Mouse (Mus musculus) layer of hippocampus, adult 2 months (tissue): ENCODE data around the gene Meis2. TPM values are rescaled to one million over a fixed set of nuclear protein-coding genes. Genes with fewer than 3 reads are reported as not detected.
A peak's percentile ranks its signal among the peaks of the same experiment; 100 is the strongest.

Source experiments
- DNase-seq, 2 experiments: peaks; one replicate each; pipeline ENCODE4 v3.0.0; 2022; ENCODE audit warnings: low spot score in 2 of 2
- H3K27ac ChIP-seq: fragments of 200-600 bp; 2 replicates; pipeline ENCODE4 v1.8.1; 2022
- H3K4me3 ChIP-seq: fragments of 200-600 bp; 2 replicates; pipeline ENCODE4 v1.8.1; 2022; ENCODE audit warnings: mild to moderate bottlenecking
- CTCF ChIP-seq: fragments of 200-600 bp; conservative IDR thresholded peaks from 2 replicates; pipeline ENCODE4 v1.8.1; 2022; ENCODE audit warnings: antibody characterized with exemption, mild to moderate bottlenecking, moderate library complexity
- total RNA-seq, 2 experiments: library from RNA; stranded (reverse); gene quantifications; 2 replicates each; pipeline ENCODE4 v1.2.3; 2021

The Meis2 gene
- total RNA-seq, 2 experiments from 2014 or later, result 43.2 to 45.9 TPM

DNA sequence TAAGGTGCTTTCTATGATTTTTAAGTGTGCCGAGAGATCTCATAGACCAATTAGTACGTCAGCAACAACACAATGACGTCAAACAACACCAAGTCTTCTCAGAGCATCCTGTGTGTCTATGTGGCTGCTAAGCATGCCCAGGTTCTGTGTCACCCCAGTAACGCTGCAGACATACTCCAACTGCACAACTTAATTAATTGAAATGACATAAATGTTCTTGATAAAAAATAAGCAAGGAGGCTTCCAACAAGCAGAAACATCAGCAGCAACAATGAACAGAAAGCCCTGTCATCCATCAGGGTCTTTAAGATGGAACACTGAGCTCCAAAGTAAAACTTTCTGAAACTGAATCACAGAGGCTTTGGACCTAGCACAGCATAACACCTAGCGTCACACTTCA is 11.7 kb downstream of the Meis2 start:
- no peak overlapping the region for H3K4me3 ChIP-seq
- no peak for TF ChIP-seq CTCF
- no peak overlapping the region for H3K27ac ChIP-seq
- no peak for DNase-seq

DNA sequence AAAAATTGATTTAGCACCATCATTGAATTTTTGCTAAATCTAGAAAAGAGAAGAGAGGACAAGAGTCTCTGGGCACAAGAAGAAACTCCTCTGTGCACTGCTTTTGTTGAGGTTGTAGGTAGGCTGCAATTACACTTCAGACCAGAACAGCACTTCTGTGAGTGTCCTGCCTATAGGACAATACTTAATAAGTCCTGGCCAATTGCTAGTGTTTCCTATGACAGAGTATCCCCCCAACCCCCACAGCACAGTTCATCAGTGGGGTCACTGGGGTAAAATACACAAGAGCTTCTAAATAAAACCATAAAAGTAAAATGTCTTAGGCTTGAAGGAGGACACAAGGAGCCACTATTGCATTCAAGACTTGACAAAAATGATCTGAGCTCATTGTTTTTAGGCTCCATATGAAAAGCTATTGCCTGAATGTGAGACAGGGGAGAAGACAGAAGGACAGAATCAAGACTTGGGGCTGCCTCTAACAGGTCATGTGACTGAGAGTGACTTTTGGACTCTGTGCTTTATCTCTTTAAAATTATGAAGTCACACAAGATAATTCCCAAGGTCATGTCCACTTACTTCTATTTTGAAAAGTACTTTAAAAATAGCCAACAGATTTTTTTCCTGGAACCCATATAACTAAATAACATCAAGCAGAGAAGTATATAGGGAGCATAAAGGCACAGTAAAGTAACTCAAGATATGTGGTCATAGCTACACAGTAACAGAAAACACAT is 12.8 kb downstream of the Meis2 start:
- Histone ChIP-seq H3K27ac (no peak overlapping the region), H3K4me3 (no peak overlapping the region)
- TF ChIP-seq CTCF, result no peak
- no peak for DNase-seq

DNA sequence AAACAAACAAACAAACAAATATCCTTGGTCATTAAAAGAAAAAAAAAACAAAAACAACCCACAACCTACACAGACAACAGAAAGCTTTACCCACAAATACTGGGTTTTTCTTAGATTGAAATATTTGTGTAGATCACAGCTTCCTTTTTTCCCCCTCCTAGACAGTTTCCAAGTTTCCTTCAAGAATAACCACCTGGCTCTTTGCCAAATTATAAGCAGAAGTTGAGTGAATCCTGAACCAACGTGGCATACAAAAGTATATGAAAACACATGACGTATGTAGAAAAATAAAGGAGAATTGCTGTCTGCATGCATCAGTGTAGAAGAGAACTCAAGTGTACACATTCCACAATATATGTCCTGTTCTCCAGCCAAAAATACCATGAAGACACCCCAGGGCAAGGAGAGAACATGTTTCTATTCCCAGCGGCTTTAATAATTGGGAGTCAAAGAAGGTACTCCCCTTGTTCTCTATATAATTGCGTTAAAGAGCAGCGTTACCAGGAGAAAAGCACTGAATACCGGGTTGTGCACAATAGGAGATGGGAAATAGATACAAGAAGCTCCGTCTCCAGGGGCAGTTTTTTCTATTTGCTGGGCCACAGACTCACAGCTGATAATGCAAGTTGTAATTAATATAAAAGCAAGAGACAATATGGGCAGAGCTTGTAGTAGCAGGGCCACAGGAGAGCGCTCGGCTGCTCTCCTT is 13.6 kb downstream of the Meis2 start:
- H3K27ac ChIP-seq, result no peak overlapping the region
- TF ChIP-seq CTCF, result no peak
- DNase-seq, result no peak
- H3K4me3 ChIP-seq, result no peak overlapping the region

DNA sequence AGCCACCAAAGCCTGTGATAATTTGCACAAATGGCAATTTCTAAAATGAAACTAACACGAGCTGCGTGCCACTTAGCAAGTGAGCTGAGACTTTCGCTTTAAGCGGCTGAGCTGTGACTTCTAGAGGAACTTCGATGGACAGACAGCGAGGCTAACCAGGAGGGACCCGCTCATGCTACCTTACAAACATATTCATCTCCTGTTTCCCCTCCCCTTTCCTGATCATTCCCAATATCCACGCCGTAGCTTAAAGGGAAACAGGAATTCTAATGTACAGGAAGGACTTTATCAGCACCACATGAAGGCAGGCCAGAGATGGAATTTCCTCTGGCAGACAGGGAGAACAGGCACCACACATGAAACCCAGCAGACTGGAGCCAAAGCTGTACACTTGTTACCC is 15.9 kb downstream of the Meis2 start:
- H3K27ac ChIP-seq, result no peak overlapping the region
- no peak overlapping the region for H3K4me3 ChIP-seq
- TF ChIP-seq CTCF, result no peak
- DNase-seq, result no peak

DNA sequence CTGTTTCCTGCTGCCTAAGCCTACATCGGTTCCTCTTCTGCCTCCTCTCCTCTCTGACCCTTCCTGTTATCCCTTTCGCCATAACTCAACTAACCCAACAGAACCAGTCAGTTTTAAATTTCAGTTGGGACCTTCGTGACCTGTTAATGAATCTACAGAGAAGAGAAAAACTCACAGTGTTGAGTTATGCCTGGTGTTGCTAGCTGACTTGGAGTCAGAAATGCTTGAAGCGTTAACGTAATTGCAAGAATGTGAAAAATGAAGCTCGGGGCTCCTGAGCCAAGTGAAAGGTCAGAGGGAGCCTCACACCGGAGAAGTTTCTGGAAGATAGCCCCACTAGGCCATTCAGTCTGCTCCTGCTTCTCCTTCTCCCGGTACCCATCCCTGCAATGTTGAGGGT is 18.3 kb downstream of the Meis2 start:
- no peak for DNase-seq
- TF ChIP-seq CTCF, result no peak
- no peak overlapping the region for H3K27ac ChIP-seq
- H3K4me3 ChIP-seq, result no peak overlapping the region

DNA sequence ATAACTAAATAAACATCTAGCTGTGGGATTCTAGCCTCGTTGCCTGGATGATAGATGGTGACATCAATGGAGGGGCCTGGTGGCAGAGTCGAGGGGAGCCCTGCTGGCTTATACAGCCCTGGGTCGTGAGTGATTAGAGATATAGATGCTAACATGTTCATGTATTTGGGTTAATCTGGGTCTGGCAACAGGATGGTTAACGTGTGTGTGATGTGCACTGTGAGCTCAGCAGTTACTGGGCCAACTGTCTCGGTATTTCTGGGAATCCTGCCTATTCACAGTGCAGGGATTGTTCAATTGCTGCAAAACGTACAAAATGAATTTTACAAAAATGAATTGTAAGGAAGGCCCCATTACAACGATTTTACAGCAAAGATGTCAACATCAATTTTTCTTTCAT is 20.6 kb downstream of the Meis2 start:
- no peak for TF ChIP-seq CTCF
- Histone ChIP-seq H3K4me3 (no peak overlapping the region), H3K27ac (peak overlapping the region; percentile 2; the same call in 1 of the 2 replicates)
- DNase-seq, result no peak

DNA sequence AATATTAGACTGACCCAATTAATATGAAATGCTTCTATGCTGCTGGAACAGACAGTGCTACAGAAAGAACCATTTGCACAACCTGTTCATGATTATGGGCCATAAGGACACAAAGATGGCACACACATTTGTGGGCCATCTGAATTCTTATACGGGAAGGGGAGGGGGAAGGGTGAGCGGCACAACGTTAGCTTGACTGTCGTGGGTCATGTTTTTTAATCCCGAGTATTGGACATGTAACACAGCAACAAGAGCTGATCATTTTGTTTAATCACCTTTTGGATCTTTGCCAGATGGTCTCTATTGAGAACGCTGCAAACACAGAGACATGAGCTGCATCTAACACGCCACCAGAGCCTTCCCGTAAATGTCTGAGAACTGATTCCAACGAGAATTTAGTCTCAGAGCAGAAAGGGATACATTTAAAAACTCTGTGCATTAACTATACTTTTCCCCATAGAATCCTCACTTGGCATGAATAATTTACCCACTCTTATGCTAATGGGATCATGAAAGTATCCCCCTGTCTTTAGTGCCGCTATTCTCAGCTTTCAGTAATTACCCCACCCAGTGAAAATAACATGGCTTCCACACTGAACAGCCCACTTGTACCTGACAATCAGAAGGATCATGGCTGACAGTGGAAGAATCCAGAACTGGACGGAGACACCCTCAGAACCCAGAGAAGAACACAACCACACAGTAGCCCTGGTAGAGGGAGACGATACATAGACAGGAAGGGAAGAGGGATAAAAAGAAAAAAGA is 22.5 kb downstream of the Meis2 start:
- no peak for DNase-seq
- no peak for TF ChIP-seq CTCF
- H3K27ac ChIP-seq, result no peak overlapping the region
- H3K4me3 ChIP-seq, result peak overlapping the region; percentile 28; the same call in 1 of the 2 replicates

DNA sequence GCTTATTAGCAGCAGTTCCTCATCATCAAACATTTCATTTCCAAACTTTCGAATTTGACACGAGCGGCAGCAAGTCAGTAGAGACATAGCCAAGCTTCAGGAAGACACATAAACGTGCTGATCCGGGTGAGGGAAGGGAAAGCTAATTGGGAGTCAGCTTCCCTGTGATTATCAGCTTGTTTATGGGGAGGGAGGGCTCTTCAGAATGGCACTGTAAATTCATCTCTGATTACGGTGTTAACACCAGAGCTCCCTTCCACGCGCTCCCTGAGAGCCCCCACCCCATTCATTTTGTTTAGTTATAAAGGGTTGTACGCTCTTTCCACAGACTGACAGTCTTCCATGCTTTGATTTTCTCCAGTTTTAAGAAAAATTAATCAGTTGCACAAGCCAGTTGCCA is 23.2 kb downstream of the Meis2 start:
- Histone ChIP-seq H3K27ac (no peak overlapping the region), H3K4me3 (peak overlapping the region; percentile 28)
- no peak for DNase-seq
- TF ChIP-seq CTCF, result no peak

DNA sequence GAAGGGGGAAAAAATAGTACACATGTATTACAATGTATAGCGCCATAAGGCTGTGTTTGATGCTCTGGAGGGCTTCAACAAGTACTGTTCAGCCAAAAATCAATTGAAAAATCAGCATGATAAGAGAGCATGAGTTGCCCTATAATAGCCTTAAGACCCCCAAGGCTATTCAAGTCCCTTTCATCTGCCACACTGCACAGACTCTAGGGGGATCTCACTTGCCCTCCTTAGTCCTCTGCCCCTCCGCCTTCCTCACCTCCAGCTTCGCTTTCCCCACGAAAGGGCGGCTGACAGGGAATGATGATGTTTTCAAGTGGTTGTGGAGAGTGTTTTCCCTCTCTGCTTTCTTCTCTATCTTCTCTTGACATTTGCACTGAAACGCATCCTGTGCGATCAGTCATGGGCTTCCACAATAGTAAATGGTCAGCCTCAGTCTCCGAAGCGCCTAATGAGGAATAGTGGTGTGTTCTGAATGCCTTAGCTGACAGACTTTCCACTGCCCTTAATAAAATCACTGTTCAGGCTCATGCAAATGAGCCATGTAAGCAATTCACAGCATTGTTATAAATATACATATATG is 23.9 kb downstream of the Meis2 start:
- H3K4me3 ChIP-seq, result peak overlapping the region; percentile 28; the same call in 1 of the 2 replicates
- no peak for DNase-seq
- H3K27ac ChIP-seq, result no peak overlapping the region
- TF ChIP-seq CTCF, result no peak

DNA sequence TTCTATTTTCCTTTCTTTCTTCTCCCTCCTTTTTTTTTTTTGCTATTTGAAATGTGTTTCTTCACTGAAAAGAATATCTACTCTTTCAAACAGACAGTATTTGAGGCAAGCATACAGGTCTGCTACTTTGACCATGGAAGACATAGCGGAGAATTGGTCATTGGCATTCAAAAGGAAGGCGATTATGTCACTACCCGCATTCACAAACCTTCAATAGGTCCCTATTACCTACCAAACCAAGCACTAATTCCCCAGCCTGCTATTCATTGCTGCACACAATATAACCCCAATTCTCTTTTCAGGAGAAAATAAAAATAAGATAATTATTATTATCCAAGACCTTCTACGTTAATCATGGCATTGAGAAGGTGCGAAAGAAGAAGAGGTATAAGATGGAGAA is 30.3 kb downstream of the Meis2 start:
- no peak for DNase-seq
- no peak for TF ChIP-seq CTCF
- H3K27ac ChIP-seq, result no peak overlapping the region
- no peak overlapping the region for H3K4me3 ChIP-seq

DNA sequence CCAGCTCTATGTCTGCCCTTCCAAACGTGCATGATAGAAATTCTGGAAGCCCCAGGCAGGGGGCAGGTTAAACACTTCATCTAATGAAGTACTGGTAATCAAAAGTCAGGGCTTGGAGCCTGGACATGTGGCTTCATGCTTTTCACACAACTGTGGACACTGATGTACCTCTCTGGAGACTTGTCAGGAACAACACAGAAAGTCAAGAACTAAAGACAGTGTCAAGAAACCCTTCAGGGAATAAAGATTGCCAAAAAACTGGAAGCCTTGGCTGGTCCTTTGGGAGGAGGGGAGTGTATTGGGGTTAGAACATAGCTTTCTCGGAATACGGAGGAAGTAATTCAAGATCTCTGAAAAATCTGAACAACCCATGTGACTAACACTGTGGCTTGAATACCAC is 37.5 kb downstream of the Meis2 start:
- no peak for DNase-seq
- no peak for TF ChIP-seq CTCF
- H3K27ac ChIP-seq, result no peak overlapping the region
- H3K4me3 ChIP-seq, result no peak overlapping the region

DNA sequence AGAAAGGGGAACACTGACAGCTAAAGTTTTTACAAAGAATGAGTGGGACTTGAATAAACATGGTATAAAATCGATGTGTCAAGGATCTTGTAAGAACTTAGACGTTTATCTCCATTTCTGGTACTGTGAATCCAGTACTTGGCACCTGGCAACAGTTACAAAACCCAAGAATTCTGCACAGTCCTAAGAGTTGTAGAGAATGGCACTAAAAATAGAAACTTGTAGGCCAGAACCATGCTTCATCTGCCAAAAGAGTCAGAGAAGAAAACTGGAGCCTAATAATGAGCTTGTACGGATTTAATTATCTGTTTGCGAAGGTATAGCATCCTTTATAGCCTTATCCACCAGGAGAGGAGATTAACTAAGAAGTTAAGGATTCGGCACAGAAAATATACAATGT is 42.8 kb downstream of the Meis2 start:
- DNase-seq, result no peak
- TF ChIP-seq CTCF, result no peak
- no peak overlapping the region for H3K4me3 ChIP-seq

DNA sequence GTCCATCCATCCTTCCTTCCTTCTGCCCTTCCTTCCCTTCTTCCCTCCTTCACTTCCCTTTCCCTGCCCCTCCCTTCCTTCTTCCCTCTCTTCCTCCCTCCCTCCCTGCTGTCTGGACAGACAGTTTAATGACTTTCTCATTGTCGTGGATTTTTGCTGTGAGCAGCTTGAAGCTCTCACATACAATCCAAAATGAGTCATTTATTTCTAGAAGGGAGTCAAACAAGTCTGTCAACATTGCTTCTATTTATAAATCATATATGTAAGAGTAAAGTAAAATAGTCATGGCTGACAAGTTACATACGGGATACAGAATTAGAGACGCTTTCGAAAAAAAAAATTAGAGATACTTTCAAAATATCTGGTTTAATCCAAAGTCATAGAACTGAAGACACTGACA is 43.7 kb downstream of the Meis2 start:
- Histone ChIP-seq H3K4me3 (no peak overlapping the region), H3K27ac (no peak overlapping the region)
- TF ChIP-seq CTCF, result no peak
- no peak for DNase-seq

More for the DNA sequence above, 42.8 kb downstream of the Meis2 start:
- H3K27ac ChIP-seq, result no peak overlapping the region
